Mouse (Mus musculus): Measurements from ENCODE around the gene Utf1. TPM values are rescaled to one million over a fixed set of nuclear protein-coding genes. Genes with fewer than 3 reads are reported as not detected.

The Utf1 gene
- polyA plus RNA-seq, 1 experiment from 2014 or later, result not detected

GRCm38 (mm10) chr7:139910204-139910835 is 33.3 kb upstream of the Utf1 start:
- no peak overlapping the region for H3K27ac ChIP-seq (ENCODE audit: low read depth, low read length)
- no peak for ATAC-seq
- H3K4me2 ChIP-seq (replicated peaks; ENCODE audit: low read depth), result no peak overlapping the region
- peaks cover 11% of the 10 kb centered on the region; the same call in 1 of the 2 replicates for H3K27me3 ChIP-seq (replicated peaks; ENCODE audit: control insufficient read depth, insufficient read depth, low read length)
- no peaks in the 10 kb centered on the region for H3K4me1 ChIP-seq (replicated peaks; ENCODE audit: control insufficient read depth, insufficient read depth, low read length)
- no peak for TF ChIP-seq CTCF (IDR thresholded peaks at IDR 0.05; ENCODE audit: low read depth)
- H3K9me3 ChIP-seq (ENCODE audit: control insufficient read depth), result no peaks in the 10 kb centered on the region
- H3K36me3 ChIP-seq (ENCODE audit: control insufficient read depth, insufficient read depth), result no peaks in the 10 kb centered on the region
- 61% methylated on average over 11 of the region's 11 CpGs for WGBS
- no peak overlapping the region for H3K9ac ChIP-seq (ENCODE audit: low read depth, low read length)
- no peak overlapping the region for H3K4me3 ChIP-seq (ENCODE audit: low read depth, low read length)

DNA sequence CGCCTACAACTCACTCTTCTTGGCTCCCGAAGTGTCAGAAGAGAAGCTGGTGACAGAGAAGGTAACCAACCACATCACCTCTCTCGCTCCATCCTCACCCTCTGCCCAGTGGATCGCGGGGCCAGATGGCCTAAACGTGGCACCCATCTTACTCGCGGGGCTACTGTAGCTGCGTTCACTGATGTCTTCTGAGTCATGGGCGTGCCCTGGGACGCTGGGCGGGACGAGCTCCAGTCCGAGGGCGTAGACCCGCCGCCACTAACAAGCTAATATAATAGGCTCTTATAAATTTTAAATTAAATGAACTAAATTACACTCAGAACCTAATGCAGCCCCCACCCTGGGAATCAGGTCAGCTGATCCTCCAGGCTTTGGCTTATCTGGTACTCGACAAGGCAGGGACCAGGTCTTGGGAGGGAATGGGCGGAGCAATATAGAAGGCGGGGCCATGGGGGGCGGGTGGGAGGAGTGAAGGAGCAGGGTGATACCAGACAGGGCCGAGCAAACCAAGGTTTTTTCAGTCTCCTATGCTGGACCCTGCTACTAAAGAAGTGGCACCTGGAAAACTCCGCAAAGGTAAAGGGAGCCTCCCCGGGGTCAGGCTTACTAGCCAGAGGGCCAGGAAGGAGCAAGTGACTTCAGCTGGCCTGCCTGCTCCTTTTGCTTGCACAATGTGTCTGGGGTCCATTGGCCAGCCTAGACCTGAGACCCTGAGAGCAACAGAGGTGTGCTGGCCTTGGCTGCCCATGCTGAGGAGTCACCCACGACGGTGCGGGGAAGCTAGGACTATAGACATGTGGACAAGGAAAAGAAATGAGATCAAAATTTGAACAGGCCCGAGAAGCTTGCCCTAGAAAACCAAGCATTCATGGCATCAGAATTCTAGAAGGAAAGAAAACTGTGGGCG is 29.2 kb upstream of the Utf1 start:
- peak overlapping the region; percentile 21 for H3K4me3 ChIP-seq (ENCODE audit: low read depth, low read length)
- no peaks in the 10 kb centered on the region for H3K9me3 ChIP-seq (ENCODE audit: control insufficient read depth)
- TF ChIP-seq CTCF (IDR thresholded peaks at IDR 0.05; ENCODE audit: low read depth), result no peak
- H3K4me1 ChIP-seq (replicated peaks; ENCODE audit: control insufficient read depth, insufficient read depth, low read length), result no peaks in the 10 kb centered on the region
- no peaks in the 10 kb centered on the region for H3K36me3 ChIP-seq (ENCODE audit: control insufficient read depth, insufficient read depth)
- no peak overlapping the region for H3K27ac ChIP-seq (ENCODE audit: low read depth, low read length)
- H3K9ac ChIP-seq (ENCODE audit: low read depth, low read length), result no peak overlapping the region
- peaks cover 3% of the 10 kb centered on the region; the same call in 1 of the 2 replicates for H3K27me3 ChIP-seq (replicated peaks; ENCODE audit: control insufficient read depth, insufficient read depth, low read length)
- ATAC-seq, result no peak
- 12% methylated on average over 29 of the region's 29 CpGs for WGBS
- peak overlapping the region; percentile 58 for H3K4me2 ChIP-seq (replicated peaks; ENCODE audit: low read depth)

GRCm38 (mm10) chr7:139915646-139916257 is 27.8 kb upstream of the Utf1 start:
- no peak overlapping the region for H3K9ac ChIP-seq (ENCODE audit: low read depth, low read length)
- no peak for TF ChIP-seq CTCF (IDR thresholded peaks at IDR 0.05; ENCODE audit: low read depth)
- no peak overlapping the region for H3K4me3 ChIP-seq (ENCODE audit: low read depth, low read length)
- H3K27ac ChIP-seq (ENCODE audit: low read depth, low read length), result no peak overlapping the region
- peak overlapping the region; percentile 24; the same call in 1 of the 2 replicates for H3K4me2 ChIP-seq (replicated peaks; ENCODE audit: low read depth)
- H3K4me1 ChIP-seq (replicated peaks; ENCODE audit: control insufficient read depth, insufficient read depth, low read length), result no peaks in the 10 kb centered on the region
- no peaks in the 10 kb centered on the region for H3K9me3 ChIP-seq (ENCODE audit: control insufficient read depth)
- H3K27me3 ChIP-seq (replicated peaks; ENCODE audit: control insufficient read depth, insufficient read depth, low read length), result peaks cover 3% of the 10 kb centered on the region; the same call in 1 of the 2 replicates
- H3K36me3 ChIP-seq (ENCODE audit: control insufficient read depth, insufficient read depth), result no peaks in the 10 kb centered on the region
- 6% methylated on average over 14 of the region's 14 CpGs for WGBS
- ATAC-seq, result no peak

GRCm38 (mm10) chr7:139916345-139916744 is 27.2 kb upstream of the Utf1 start:
- Histone ChIP-seq H3K4me2 (replicated peaks; ENCODE audit: low read depth) (no peak overlapping the region), H3K27ac (ENCODE audit: low read depth, low read length) (no peak overlapping the region), H3K36me3 (ENCODE audit: control insufficient read depth, insufficient read depth) (no peaks in the 10 kb centered on the region), H3K4me3 (ENCODE audit: low read depth, low read length) (no peak overlapping the region), H3K27me3 (replicated peaks; ENCODE audit: control insufficient read depth, insufficient read depth, low read length) (peaks cover 3% of the 10 kb centered on the region; the same call in 1 of the 2 replicates), H3K9me3 (ENCODE audit: control insufficient read depth) (no peaks in the 10 kb centered on the region), H3K9ac (ENCODE audit: low read depth, low read length) (no peak overlapping the region), H3K4me1 (replicated peaks; ENCODE audit: control insufficient read depth, insufficient read depth, low read length) (no peaks in the 10 kb centered on the region)
- peak; percentile 47 for TF ChIP-seq CTCF (IDR thresholded peaks at IDR 0.05; ENCODE audit: low read depth)
- WGBS, result 4% methylated on average over 1 of the region's 1 CpGs
- no peak for ATAC-seq

GRCm38 (mm10) chr7:139918262-139918661 is 25.3 kb upstream of the Utf1 start:
- Histone ChIP-seq H3K36me3 (ENCODE audit: control insufficient read depth, insufficient read depth) (no peaks in the 10 kb centered on the region), H3K27me3 (replicated peaks; ENCODE audit: control insufficient read depth, insufficient read depth, low read length) (peaks cover 2% of the 10 kb centered on the region; the same call in 1 of the 2 replicates), H3K9ac (ENCODE audit: low read depth, low read length) (no peak overlapping the region), H3K27ac (ENCODE audit: low read depth, low read length) (no peak overlapping the region), H3K4me1 (replicated peaks; ENCODE audit: control insufficient read depth, insufficient read depth, low read length) (no peaks in the 10 kb centered on the region), H3K9me3 (ENCODE audit: control insufficient read depth) (no peaks in the 10 kb centered on the region), H3K4me3 (ENCODE audit: low read depth, low read length) (no peak overlapping the region), H3K4me2 (replicated peaks; ENCODE audit: low read depth) (no peak overlapping the region)
- WGBS, result 77% methylated on average over 4 of the region's 4 CpGs
- TF ChIP-seq CTCF (IDR thresholded peaks at IDR 0.05; ENCODE audit: low read depth), result no peak
- ATAC-seq, result no peak

DNA sequence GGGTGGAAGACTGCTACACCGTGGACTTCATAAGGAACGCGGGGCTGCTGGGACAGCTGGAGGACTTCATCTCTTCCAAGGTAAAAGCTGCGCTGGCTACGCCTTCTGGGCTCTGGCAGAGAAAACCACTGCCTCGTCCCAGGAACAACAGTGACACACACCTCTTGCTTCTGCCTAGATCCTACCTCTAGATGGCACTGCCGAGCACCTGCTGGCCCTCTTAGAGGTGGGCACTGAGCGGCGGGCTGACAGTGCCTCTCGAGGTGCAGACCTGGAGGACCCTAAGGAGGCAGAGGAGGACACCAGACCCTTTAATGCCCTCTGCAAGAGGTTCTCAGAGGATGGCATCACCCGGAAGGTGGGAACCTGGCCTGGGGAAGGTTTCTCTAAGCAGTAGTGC is 12.9 kb upstream of the Utf1 start:
- no peaks in the 10 kb centered on the region for H3K4me1 ChIP-seq (replicated peaks; ENCODE audit: control insufficient read depth, insufficient read depth, low read length)
- no peak overlapping the region for H3K9ac ChIP-seq (ENCODE audit: low read depth, low read length)
- no peaks in the 10 kb centered on the region for H3K27me3 ChIP-seq (replicated peaks; ENCODE audit: control insufficient read depth, insufficient read depth, low read length)
- TF ChIP-seq CTCF (IDR thresholded peaks at IDR 0.05; ENCODE audit: low read depth), result peak; percentile 80
- 24% methylated on average over 11 of the region's 11 CpGs for WGBS
- H3K36me3 ChIP-seq (ENCODE audit: control insufficient read depth, insufficient read depth), result no peaks in the 10 kb centered on the region
- H3K4me2 ChIP-seq (replicated peaks; ENCODE audit: low read depth), result no peak overlapping the region
- ATAC-seq, result no peak
- H3K9me3 ChIP-seq (ENCODE audit: control insufficient read depth), result no peaks in the 10 kb centered on the region
- H3K27ac ChIP-seq (ENCODE audit: low read depth, low read length), result no peak overlapping the region
- no peak overlapping the region for H3K4me3 ChIP-seq (ENCODE audit: low read depth, low read length)
